Mouse (Mus musculus) ZHBTc4 (cell line): ENCODE data around the gene Gucy1b2.

Experiments
- DNase-seq: peaks from one replicate; pipeline ENCODE4 v3.0.0-alpha.2; 2011; ENCODE audit warnings: low read depth, low spot score

The Gucy1b2 gene

DNA sequence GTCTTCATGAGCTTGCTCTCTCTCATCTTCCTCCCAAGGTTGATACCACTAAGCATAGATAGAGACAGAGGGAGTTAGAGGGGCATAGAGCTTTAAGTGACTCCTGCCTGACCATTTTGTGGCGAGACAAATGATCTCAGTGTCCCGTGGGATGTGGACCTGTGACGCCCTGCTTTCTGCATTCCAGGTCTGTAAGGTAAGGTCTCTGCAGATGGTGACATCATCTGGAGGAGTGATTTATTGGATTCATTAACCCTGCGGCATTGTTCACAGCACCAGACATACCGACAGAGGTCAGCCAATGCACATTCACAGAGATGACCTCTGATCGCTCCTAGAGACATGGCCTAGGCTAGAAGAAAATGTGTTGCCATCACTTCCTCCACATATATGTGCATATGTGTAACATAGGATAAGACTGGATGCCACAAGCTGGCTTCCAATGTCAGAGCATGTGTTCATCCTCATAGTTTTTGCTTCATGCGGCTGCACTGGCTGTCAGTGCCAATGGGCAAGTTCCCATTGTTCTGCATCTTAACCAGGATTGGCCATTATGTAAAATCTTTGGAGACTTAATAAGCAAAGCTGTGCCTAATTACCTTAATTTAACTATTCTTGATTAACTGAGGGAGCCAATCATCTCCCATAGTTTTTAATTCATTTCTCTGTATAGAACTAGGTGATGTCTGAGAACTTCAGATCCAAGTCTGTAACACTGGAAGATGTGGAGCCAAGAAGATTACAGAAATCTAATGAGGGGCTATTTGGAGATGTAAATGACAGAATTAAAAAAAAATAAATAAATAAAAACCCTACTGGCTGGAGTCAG lies 9.5 kb downstream of the Gucy1b2 start:
- no peak for DNase-seq

DNA sequence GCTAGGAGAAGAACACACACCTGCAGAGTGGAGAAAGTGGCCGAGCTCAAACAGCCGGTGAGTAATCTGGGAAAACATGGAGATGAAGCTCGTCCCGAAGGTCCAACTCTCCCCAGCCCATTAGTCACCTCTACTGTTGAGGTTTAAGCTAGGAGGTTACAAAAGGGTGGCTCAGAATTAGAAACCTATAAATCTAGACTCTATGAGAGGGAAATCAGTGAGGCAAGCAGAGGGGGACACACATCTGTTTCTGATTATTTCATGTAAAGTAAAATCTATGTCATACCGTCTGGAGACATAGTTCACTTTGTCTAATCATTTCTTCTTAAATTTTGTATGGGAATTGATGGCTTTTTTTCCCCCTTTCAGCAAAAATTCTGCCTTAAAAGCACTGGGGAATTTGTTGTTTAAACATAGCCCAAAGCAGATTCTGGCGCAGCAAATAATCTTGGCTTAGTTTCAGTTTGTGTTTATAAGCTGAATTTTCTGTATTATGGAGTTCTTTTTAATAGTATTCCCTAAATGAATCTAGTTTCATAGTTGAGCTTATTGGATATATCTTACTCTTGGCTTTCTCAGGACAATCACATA lies 12.2 kb downstream of the Gucy1b2 start:
- no peak for DNase-seq

DNA sequence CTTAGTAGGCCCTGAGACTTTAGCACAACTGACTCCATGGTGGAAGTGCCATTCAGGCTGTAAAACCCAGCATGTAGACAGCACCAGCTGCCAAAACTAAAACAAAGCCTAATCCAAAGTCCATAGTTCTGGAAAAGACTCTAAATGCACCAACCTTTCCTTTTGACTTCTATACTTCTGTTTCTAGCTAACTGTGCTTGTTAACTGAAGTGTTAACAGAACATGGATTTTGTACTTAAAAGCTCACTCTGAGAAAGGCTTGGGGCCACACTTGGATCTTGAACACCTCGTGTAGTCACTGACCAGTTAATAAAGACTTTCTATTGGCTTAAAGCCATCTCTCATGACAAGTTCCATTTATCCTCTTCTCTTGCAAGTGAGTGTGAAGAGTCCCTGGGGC lies 13.1 kb downstream of the Gucy1b2 start:
- DNase-seq = no peak

DNA sequence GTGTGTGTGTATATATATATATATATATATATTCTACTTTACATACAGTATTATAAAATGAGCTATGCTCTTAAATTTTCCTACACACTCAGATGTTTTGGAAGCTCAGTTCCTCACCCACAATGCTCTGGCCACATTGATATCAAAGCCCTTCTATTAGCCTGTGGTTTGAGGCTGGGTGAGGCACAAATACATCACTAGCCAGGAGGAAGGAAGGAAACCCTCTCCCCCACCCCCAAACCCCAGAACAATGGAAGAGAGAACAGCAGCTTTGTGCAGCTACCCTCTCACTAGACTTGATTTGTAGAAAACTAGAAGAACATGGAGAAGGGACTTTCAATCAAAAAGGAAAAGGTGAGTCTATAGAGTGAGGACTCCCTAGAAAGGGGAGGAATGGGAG lies 16.1 kb downstream of the Gucy1b2 start:
- DNase-seq = no peak

DNA sequence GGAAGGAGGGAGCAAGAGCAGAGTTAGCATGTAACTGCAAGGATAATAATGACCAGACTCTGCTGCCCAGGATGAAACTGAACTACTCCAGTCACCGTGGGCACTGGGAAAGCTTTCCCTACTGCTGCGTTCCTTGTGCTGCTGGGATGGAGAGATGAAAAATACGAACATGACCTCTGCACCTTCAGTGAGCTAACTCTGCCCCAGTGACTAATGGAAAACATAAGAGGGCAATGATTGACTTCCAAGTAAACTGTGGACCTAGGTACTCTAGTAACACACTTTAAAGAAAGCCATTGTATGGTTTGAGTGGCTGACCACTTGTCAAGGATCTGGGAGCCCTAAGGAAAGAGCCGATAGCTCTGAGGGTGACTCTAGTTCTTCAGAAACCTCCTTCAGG lies 17.9 kb downstream of the Gucy1b2 start:
- DNase-seq = no peak

GRCm38 (mm10) chr14:62437806-62438205 lies 18.3 kb downstream of the Gucy1b2 start:
- DNase-seq = no peak

DNA sequence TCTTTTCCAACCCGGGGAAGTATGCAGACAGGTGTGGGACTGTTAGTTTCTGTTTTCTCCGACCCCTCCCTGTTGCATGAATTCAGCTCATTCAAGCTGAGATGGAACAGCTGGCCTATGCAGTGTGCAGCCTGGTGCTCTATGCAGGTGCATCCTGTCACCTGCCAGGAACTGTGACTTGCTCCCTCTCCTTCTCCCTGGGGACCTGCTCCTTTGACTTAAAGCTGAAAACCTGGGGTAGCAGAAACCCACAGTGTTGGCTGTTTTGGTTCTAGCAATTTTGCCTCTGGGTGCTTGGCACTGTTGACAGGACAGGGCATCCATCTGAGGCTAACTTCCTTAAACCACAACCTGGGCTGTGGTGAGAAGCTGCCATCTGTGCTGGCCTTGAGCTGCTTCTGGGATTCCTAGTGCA lies 30.8 kb downstream of the Gucy1b2 start:
- DNase-seq = no peak

- DNase-seq = no peak
Observed at GRCm38 (mm10) chr14:62422265-62422664, 33.8 kb downstream of the Gucy1b2 start.

DNA sequence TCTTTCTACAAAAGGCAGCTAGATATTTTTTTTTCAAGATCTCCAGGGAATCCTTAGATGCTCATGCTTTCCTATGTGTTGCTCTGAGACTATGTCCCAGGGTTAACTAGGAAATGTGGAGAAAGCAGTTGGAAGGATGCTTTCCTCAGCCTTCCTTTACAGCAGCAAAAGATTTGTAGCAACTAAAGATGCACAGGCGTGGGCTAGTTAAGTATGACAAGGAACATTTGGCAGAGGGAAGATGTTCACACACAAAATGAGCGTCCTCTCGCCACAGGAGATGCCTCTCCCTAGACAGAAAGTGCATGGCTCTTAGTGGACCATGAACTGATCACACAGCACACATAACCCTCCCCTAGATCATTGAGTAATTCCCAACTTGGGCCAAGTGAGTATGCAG lies 38.6 kb downstream of the Gucy1b2 start:
- no peak for DNase-seq

GRCm38 (mm10) chr14:62416742-62417134 lies 39.4 kb downstream of the Gucy1b2 start:
- DNase-seq = no peak

- DNase-seq = no peak
Observed at GRCm38 (mm10) chr14:62416007-62416741, 39.9 kb downstream of the Gucy1b2 start.

- no peak for DNase-seq
Observed at GRCm38 (mm10) chr14:62395346-62395745, 60.7 kb downstream of the Gucy1b2 start.

GRCm38 (mm10) chr14:62392754-62393153 lies 63.3 kb downstream of the Gucy1b2 start:
- DNase-seq = no peak

GRCm38 (mm10) chr14:62389729-62390536 lies 66.2 kb downstream of the Gucy1b2 start:
- DNase-seq = no peak

DNA sequence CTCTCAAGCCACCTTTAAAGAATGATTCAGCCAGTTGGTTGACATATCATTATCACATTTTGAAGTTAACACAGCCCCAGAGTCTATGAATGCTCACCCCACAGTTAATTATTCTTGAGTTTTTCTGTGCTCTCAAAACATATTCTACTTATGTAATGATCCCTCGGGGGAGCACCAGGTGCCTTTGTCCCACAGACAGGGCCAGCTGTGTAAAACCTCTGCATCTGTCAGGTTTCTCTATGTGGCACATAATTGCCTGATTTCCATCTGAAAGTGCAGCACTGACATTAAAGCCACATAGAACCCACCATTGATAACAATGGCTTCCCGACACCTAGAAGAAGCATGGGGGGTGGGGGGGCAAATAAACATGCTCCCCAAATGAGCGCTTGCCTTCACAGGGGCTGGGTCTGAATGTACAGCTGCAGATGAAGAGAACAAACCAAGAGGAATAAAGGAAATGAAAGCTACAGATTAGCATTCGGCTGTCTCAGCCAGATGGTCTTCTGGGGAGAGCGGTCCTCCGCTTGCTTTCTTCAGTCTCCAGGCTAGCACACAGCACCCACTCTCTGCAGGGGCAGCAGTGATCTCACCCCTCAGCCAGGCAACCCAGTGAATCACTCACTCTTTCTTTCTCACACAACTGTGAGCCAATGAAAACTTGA lies 66.9 kb downstream of the Gucy1b2 start:
- no peak for DNase-seq

GRCm38 (mm10) chr14:62383786-62384299 lies 72.2 kb downstream of the Gucy1b2 start:
- DNase-seq = no peak

- DNase-seq = no peak
Observed at GRCm38 (mm10) chr14:62383109-62383508, 73.0 kb downstream of the Gucy1b2 start.

DNA sequence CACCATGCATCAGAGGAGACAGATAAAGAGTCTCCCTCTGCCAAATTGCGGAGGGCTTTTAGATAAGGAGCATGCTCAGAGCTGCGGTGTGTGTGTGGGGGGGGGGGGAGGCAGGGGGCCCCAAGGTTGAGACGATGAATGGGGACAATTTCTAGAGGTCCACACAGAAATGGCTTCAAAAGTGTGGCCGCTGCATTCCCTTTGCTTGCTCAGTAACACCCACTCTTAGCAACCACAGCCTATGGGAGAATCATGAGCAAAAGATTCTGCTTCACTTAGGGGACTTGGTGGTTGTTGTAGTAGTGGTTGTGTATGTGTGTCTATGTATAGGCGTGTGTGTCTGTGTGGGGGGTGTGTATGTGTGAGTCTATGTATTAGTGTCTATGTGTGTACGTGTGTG lies 75.5 kb downstream of the Gucy1b2 start:
- no peak for DNase-seq

- DNase-seq = no peak
Observed at GRCm38 (mm10) chr14:62379391-62379790, 76.7 kb downstream of the Gucy1b2 start.

- no peak for DNase-seq
Observed at GRCm38 (mm10) chr14:62376115-62376514, 80.0 kb downstream of the Gucy1b2 start.

DNA sequence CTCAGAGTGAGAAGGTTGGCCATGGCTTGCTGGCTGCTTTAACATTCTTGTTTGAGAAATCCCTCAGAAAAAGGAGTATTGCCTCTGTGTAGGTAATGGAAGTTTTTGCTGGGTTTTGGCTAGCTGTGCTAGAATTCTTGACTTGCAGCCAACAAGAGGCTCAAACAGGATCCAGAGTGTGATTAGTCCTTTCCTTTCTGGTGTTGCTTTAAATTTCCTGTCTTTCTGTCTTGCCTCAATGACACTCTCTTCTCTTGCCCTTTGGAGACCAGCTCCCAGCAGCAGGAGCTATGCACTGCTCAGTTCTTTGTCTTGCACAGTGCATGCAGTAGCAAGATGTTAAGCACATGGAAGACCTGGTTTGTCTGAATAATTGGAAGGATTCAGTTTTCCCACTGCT lies 80.4 kb downstream of the Gucy1b2 start:
- no peak for DNase-seq
